Mouse (Mus musculus): Measurements from ENCODE around the gene Trim40. TPM values are rescaled to one million over a fixed set of nuclear protein-coding genes. Genes with fewer than 3 reads are reported as not detected.

Gene Trim40
- not detected for polyA plus RNA-seq (2017; shearing (Covaris generic))

GRCm38 (mm10) chr17:36890073-36890903 is at the start of gene Trim40:
Gene Trim40 (minus strand): TSS chr17:36890123.

GRCm38 (mm10) chr17:36897552-36898205 is 7.8 kb upstream of the Trim40 start, which contains the start of gene Trim31:
Gene Trim31 (plus strand): TSS chr17:36898118.

GRCm38 (mm10) chr17:36869284-36869954 is 20.5 kb downstream of the Trim40 start, which contains the start of gene Trim10:
Gene Trim10 (plus strand): TSS chr17:36869574.

GRCm38 (mm10) chr17:36866719-36867527 is 23.0 kb downstream of the Trim40 start, which contains the start of gene Trim15:
Gene Trim15 (minus strand): TSS chr17:36867210.

GRCm38 (mm10) chr17:36836874-36837647 is 52.9 kb downstream of the Trim40 start, which contains the start of gene Trim26:
Gene Trim26 (plus strand): TSS chr17:36837134.

Other genes with a start within 250 kb of the Trim40 start
- not detected for gene H2-M9, start 247.5 kb downstream of the Trim40 start, polyA plus RNA-seq (2017; shearing (Covaris generic))
- gene H2-M1, start 217.9 kb downstream of the Trim40 start, polyA plus RNA-seq (2017; shearing (Covaris generic)), result not detected
- not detected for gene H2-M10.5, start 117.2 kb downstream of the Trim40 start, polyA plus RNA-seq (2017; shearing (Covaris generic))
- gene H2-M10.6, start 78.0 kb downstream of the Trim40 start, polyA plus RNA-seq (2017; shearing (Covaris generic)), result not detected
- gene Trim26, start 53.0 kb downstream of the Trim40 start, polyA plus RNA-seq (2017; shearing (Covaris generic)), result 139 TPM
- not detected for gene Trim15, start 22.9 kb downstream of the Trim40 start, polyA plus RNA-seq (2017; shearing (Covaris generic))
- not detected for gene Trim10, start 20.5 kb downstream of the Trim40 start, polyA plus RNA-seq (2017; shearing (Covaris generic))
- gene Trim31, start 8.0 kb upstream of the Trim40 start, polyA plus RNA-seq (2017; shearing (Covaris generic)), result not detected
- gene Rnf39, start 52.8 kb upstream of the Trim40 start, polyA plus RNA-seq (2017; shearing (Covaris generic)), result 2.3 TPM
- gene Ppp1r11, start 61.6 kb upstream of the Trim40 start, polyA plus RNA-seq (2017; shearing (Covaris generic)), result 312 TPM
- gene Znrd1, start 68.4 kb upstream of the Trim40 start, polyA plus RNA-seq (2017; shearing (Covaris generic)), result 146 TPM
- 2.4 TPM for gene Znrd1as, start 68.5 kb upstream of the Trim40 start, polyA plus RNA-seq (2017; shearing (Covaris generic))
- not detected for gene 2410137M14Rik, start 91.1 kb upstream of the Trim40 start, polyA plus RNA-seq (2017; shearing (Covaris generic))
- 0.21 TPM for gene H2-M5, start 99.4 kb upstream of the Trim40 start, polyA plus RNA-seq (2017; shearing (Covaris generic))
- not detected for gene Zfp57, start 111.0 kb upstream of the Trim40 start, polyA plus RNA-seq (2017; shearing (Covaris generic))
- gene Mog, start 133.3 kb upstream of the Trim40 start, polyA plus RNA-seq (2017; shearing (Covaris generic)), result not detected
- 12.6 TPM for gene Gabbr1, start 155.8 kb upstream of the Trim40 start, polyA plus RNA-seq (2017; shearing (Covaris generic))
- gene Olfr90, start 198.4 kb upstream of the Trim40 start, polyA plus RNA-seq (2017; shearing (Covaris generic)), result 0.17 TPM
- gene Olfr91, start 208.2 kb upstream of the Trim40 start, polyA plus RNA-seq (2017; shearing (Covaris generic)), result not detected
- not detected for gene Olfr92, start 230.0 kb upstream of the Trim40 start, polyA plus RNA-seq (2017; shearing (Covaris generic))

Data from effector memory CD4-positive, alpha-beta T cell, adult 7 months (primary cell).